ENCODE assay signal across 8 mouse cellular contexts in genomic region chr19:5653969-5654719, GRCm38 (mm10). TPM values are rescaled to one million over a fixed set of nuclear protein-coding genes. Genes with fewer than 3 reads are reported as not detected.
A peak's percentile ranks its signal among the peaks of the same experiment; 100 is the strongest.
DNase-seq lines count a peak whose midpoint lies in the region; ATAC-seq and TF ChIP-seq lines count a peak whose summit lies in the region.

No protein-coding gene starts in this region.

- H3K27ac ChIP-seq in kidney, embryonic 16.5 days (ENCODE audit: low read length), result no peak overlapping the region
- no peak overlapping the region for H3K27ac ChIP-seq in embryonic facial prominence, embryonic 11.5 days (replicated peaks; ENCODE audit: low read depth, low read length)
- no peak overlapping the region for H3K27ac ChIP-seq in kidney, postnatal 0 days
- H3K27ac ChIP-seq in midbrain, postnatal 0 days (ENCODE audit: low read depth, low read length), result no peak overlapping the region

- H3K9ac ChIP-seq in kidney, embryonic 16.5 days (replicated peaks; ENCODE audit: low read length), result peak overlapping the region; percentile 55
- H3K9ac ChIP-seq in embryonic facial prominence, embryonic 11.5 days (replicated peaks; ENCODE audit: low read length), result peak overlapping the region; percentile 33
- H3K9ac ChIP-seq in kidney, postnatal 0 days (ENCODE audit: low read depth, low read length), result peak overlapping the region; percentile 44
- H3K9ac ChIP-seq in midbrain, postnatal 0 days (replicated peaks; ENCODE audit: low read length, poor library complexity, severe bottlenecking), result peak overlapping the region; percentile 47

- 12% methylated on average over 62 of the region's 62 CpGs for WGBS in kidney, embryonic 16.5 days
- WGBS in embryonic facial prominence, embryonic 11.5 days, result 1% methylated on average over 61 of the region's 62 CpGs
- 19% methylated on average over 62 of the region's 62 CpGs for WGBS in kidney, postnatal 0 days
- 6% methylated on average over 62 of the region's 62 CpGs for WGBS in midbrain, postnatal 0 days

- TF ChIP-seq CTCF in kidney, postnatal 0 days (IDR thresholded peaks at IDR 0.05; ENCODE audit: low read depth), result no peak
- TF ChIP-seq CTCF in midbrain, postnatal 0 days (IDR thresholded peaks at IDR 0.05), result no peak

- H3K36me3 ChIP-seq in kidney, embryonic 16.5 days (ENCODE audit: insufficient read depth, low read length), result peaks cover 28% of the 10 kb centered on the region
- H3K36me3 ChIP-seq in embryonic facial prominence, embryonic 11.5 days (replicated peaks; ENCODE audit: control insufficient read depth, insufficient read depth, low read depth, low read length), result no peaks in the 10 kb centered on the region
- peaks cover 16% of the 10 kb centered on the region; the same call in 1 of the 2 replicates for H3K36me3 ChIP-seq in kidney, postnatal 0 days (ENCODE audit: insufficient read depth, low read length)
- H3K36me3 ChIP-seq in midbrain, postnatal 0 days (ENCODE audit: insufficient read depth, low read length), result peaks cover 7% of the 10 kb centered on the region

- peaks cover 23% of the 10 kb centered on the region for H3K4me1 ChIP-seq in kidney, embryonic 16.5 days (ENCODE audit: insufficient read depth, low read length)
- peaks cover 3% of the 10 kb centered on the region; the same call in 1 of the 2 replicates for H3K4me1 ChIP-seq in embryonic facial prominence, embryonic 11.5 days (ENCODE audit: control insufficient read depth, insufficient read depth, low read length)
- peaks cover 11% of the 10 kb centered on the region for H3K4me1 ChIP-seq in kidney, postnatal 0 days (replicated peaks; ENCODE audit: insufficient read depth, low read length)
- peaks cover 5% of the 10 kb centered on the region; the same call in 1 of the 2 replicates for H3K4me1 ChIP-seq in midbrain, postnatal 0 days (ENCODE audit: insufficient read depth, low read length)

- H3K4me3 ChIP-seq in kidney, embryonic 16.5 days (ENCODE audit: low read length), result peak overlapping the region; percentile 52
- peak overlapping the region; percentile 39 for H3K4me3 ChIP-seq in embryonic facial prominence, embryonic 11.5 days (ENCODE audit: low read depth, low read length)
- H3K4me3 ChIP-seq in kidney, postnatal 0 days (replicated peaks; ENCODE audit: low read depth, low read length), result peak overlapping the region; percentile 36
- H3K4me3 ChIP-seq in midbrain, postnatal 0 days (ENCODE audit: low read depth, low read length), result peak overlapping the region; percentile 43

- no peaks in the 10 kb centered on the region for H3K9me3 ChIP-seq in kidney, embryonic 16.5 days (ENCODE audit: low read length)
- no peaks in the 10 kb centered on the region for H3K9me3 ChIP-seq in embryonic facial prominence, embryonic 11.5 days (replicated peaks; ENCODE audit: control insufficient read depth, low read length)
- H3K9me3 ChIP-seq in kidney, postnatal 0 days (replicated peaks; ENCODE audit: low read length), result no peaks in the 10 kb centered on the region
- no peaks in the 10 kb centered on the region for H3K9me3 ChIP-seq in midbrain, postnatal 0 days (ENCODE audit: low read length)

- ATAC-seq in kidney, embryonic 16.5 days (ENCODE audit: low FRiP score, low TSS enrichment), result peak; percentile 52
- peak; percentile 32; the same call in 1 of the 2 replicates for ATAC-seq in embryonic facial prominence, embryonic 11.5 days (replicated peaks; ENCODE audit: insufficient number of reproducible peaks, low FRiP score, low TSS enrichment, low read depth)
- peak; percentile 70 for ATAC-seq in kidney, postnatal 0 days (replicated peaks; ENCODE audit: low FRiP score, low read depth)
- peak; percentile 34 for ATAC-seq in midbrain, postnatal 0 days (ENCODE audit: low FRiP score)
- no peak for ATAC-seq in activated CD4-positive, CD25-positive, alpha-beta regulatory T cell, adult 4 months

- peak overlapping the region; percentile 77 for H3K4me2 ChIP-seq in kidney, embryonic 16.5 days (replicated peaks; ENCODE audit: low read depth, low read length)
- H3K4me2 ChIP-seq in embryonic facial prominence, embryonic 11.5 days (ENCODE audit: low read depth, low read length), result peak overlapping the region; percentile 70
- peak overlapping the region; percentile 65 for H3K4me2 ChIP-seq in kidney, postnatal 0 days (ENCODE audit: low read length)
- peak overlapping the region; percentile 61 for H3K4me2 ChIP-seq in midbrain, postnatal 0 days (ENCODE audit: low read depth, low read length, poor library complexity, severe bottlenecking)

- no peaks in the 10 kb centered on the region for H3K27me3 ChIP-seq in kidney, embryonic 16.5 days (ENCODE audit: insufficient read depth, low read length)
- peaks cover 8% of the 10 kb centered on the region for H3K27me3 ChIP-seq in embryonic facial prominence, embryonic 11.5 days (ENCODE audit: control insufficient read depth, insufficient read depth, low read length)
- H3K27me3 ChIP-seq in kidney, postnatal 0 days (ENCODE audit: insufficient read depth, low read length), result no peaks in the 10 kb centered on the region
- peaks cover 13% of the 10 kb centered on the region; the same call in 1 of the 2 replicates for H3K27me3 ChIP-seq in midbrain, postnatal 0 days (ENCODE audit: insufficient read depth, low read length)

- no peak for DNase-seq in kidney, adult 9 months
- DNase-seq in embryonic facial prominence, embryonic 11.5 days (ENCODE audit: low spot score), result peak; percentile 77
- peak; percentile 36 for DNase-seq in kidney, postnatal 0 days (ENCODE audit: low spot score)
- DNase-seq in midbrain, postnatal 0 days (ENCODE audit: low spot score), result peak; percentile 44
- no peak for DNase-seq in urinary bladder, postnatal 4 days (ENCODE audit: low spot score in 2 of 2)
- DNase-seq in left cerebral cortex, postnatal 10 days (ENCODE audit: extremely low spot score in 1 of 2, low spot score in 2 of 2), result no peak

- intact Hi-C loops in left cerebral cortex, postnatal 10 days (cut with DNase I), result no loop called here

RNA-seq across cellular contexts. Expression of gene Sipa1, which starts 9.4 kb away (rescaled TPM):
- polyA plus RNA-seq in kidney, embryonic 16.5 days (2015; fragmentation: Nextera tagmentation; extraction: Ambion mirVana), result 37.1 and 39.6 TPM in 2 replicates
- polyA plus RNA-seq in embryonic facial prominence, embryonic 11.5 days (2014; fragmentation: Nextera tagmentation; extraction: Ambion mirVana), result 12.4 and 13.2 TPM in 2 replicates
- polyA plus RNA-seq in kidney, postnatal 0 days (2015; fragmentation: Nextera tagmentation; extraction: Ambion mirVana), result 22.5 and 26.2 TPM in 2 replicates
- 26.1 and 36.0 TPM in 2 replicates for total RNA-seq in midbrain, postnatal 0 days (2014; rRNA removed)
- polyA plus RNA-seq in midbrain, postnatal 0 days (2015; fragmentation: Nextera tagmentation; extraction: Ambion mirVana), result 18.1 and 19.9 TPM in 2 replicates
- polyA plus RNA-seq in activated CD4-positive, CD25-positive, alpha-beta regulatory T cell, adult 4 months (2017; shearing (Covaris generic)), result 10 to 100 TPM; 22.3 to 22.4 TPM
- 10 to 100 TPM; 24.6 to 26.5 TPM for total RNA-seq in left cerebral cortex, postnatal 10 days (2021)

RNA-seq across cellular contexts. Expression of gene Rela, which starts 16.9 kb away (rescaled TPM):
- 56.9 and 58.3 TPM in 2 replicates for polyA plus RNA-seq in kidney, embryonic 16.5 days (2015; fragmentation: Nextera tagmentation; extraction: Ambion mirVana)
- 37.0 and 39.1 TPM in 2 replicates for polyA plus RNA-seq in embryonic facial prominence, embryonic 11.5 days (2014; fragmentation: Nextera tagmentation; extraction: Ambion mirVana)
- 42.6 and 45.5 TPM in 2 replicates for polyA plus RNA-seq in kidney, postnatal 0 days (2015; fragmentation: Nextera tagmentation; extraction: Ambion mirVana)
- 30.3 and 34.8 TPM in 2 replicates for total RNA-seq in midbrain, postnatal 0 days (2014; rRNA removed)
- 30.8 and 31.8 TPM in 2 replicates for polyA plus RNA-seq in midbrain, postnatal 0 days (2015; fragmentation: Nextera tagmentation; extraction: Ambion mirVana)
- polyA plus RNA-seq in activated CD4-positive, CD25-positive, alpha-beta regulatory T cell, adult 4 months (2017; shearing (Covaris generic)), result 100 to 1,000 TPM in 1 of 2 experiments, 10 to 100 TPM in 1; 96.1 to 107 TPM
- total RNA-seq in left cerebral cortex, postnatal 10 days (2021), result 10 to 100 TPM; 21.3 to 21.9 TPM

RNA-seq across cellular contexts. Expression of gene Map3k11, which starts 34.4 kb away (rescaled TPM):
- polyA plus RNA-seq in kidney, embryonic 16.5 days (2015; fragmentation: Nextera tagmentation; extraction: Ambion mirVana), result 41.5 and 43.8 TPM in 2 replicates
- polyA plus RNA-seq in embryonic facial prominence, embryonic 11.5 days (2014; fragmentation: Nextera tagmentation; extraction: Ambion mirVana), result 13.1 and 14.6 TPM in 2 replicates
- 35.4 and 39.8 TPM in 2 replicates for polyA plus RNA-seq in kidney, postnatal 0 days (2015; fragmentation: Nextera tagmentation; extraction: Ambion mirVana)
- 18.3 and 24.0 TPM in 2 replicates for total RNA-seq in midbrain, postnatal 0 days (2014; rRNA removed)
- polyA plus RNA-seq in midbrain, postnatal 0 days (2015; fragmentation: Nextera tagmentation; extraction: Ambion mirVana), result 9.6 and 10.6 TPM in 2 replicates
- polyA plus RNA-seq in activated CD4-positive, CD25-positive, alpha-beta regulatory T cell, adult 4 months (2017; shearing (Covaris generic)), result 1 to 10 TPM; 7.8 to 9.2 TPM
- total RNA-seq in left cerebral cortex, postnatal 10 days (2021), result 10 to 100 TPM; 11.9 to 14.3 TPM

RNA-seq across cellular contexts. Expression of gene Pcnx3, which starts 34.6 kb away (rescaled TPM):
- polyA plus RNA-seq in kidney, embryonic 16.5 days (2015; fragmentation: Nextera tagmentation; extraction: Ambion mirVana), result 27.0 and 28.1 TPM in 2 replicates
- polyA plus RNA-seq in embryonic facial prominence, embryonic 11.5 days (2014; fragmentation: Nextera tagmentation; extraction: Ambion mirVana), result 17.5 and 22.0 TPM in 2 replicates
- 14.8 and 15.0 TPM in 2 replicates for polyA plus RNA-seq in kidney, postnatal 0 days (2015; fragmentation: Nextera tagmentation; extraction: Ambion mirVana)
- 95.5 and 103 TPM in 2 replicates for total RNA-seq in midbrain, postnatal 0 days (2014; rRNA removed)
- polyA plus RNA-seq in midbrain, postnatal 0 days (2015; fragmentation: Nextera tagmentation; extraction: Ambion mirVana), result 18.4 and 19.1 TPM in 2 replicates
- polyA plus RNA-seq in activated CD4-positive, CD25-positive, alpha-beta regulatory T cell, adult 4 months (2017; shearing (Covaris generic)), result 10 to 100 TPM; 20.6 to 21.7 TPM
- total RNA-seq in left cerebral cortex, postnatal 10 days (2021), result 10 to 100 TPM; 69.0 to 82.7 TPM

RNA-seq across cellular contexts. Expression of gene Kat5, which starts 44.1 kb away (rescaled TPM):
- 56.1 and 57.4 TPM in 2 replicates for polyA plus RNA-seq in kidney, embryonic 16.5 days (2015; fragmentation: Nextera tagmentation; extraction: Ambion mirVana)
- polyA plus RNA-seq in embryonic facial prominence, embryonic 11.5 days (2014; fragmentation: Nextera tagmentation; extraction: Ambion mirVana), result 28.9 and 32.2 TPM in 2 replicates
- polyA plus RNA-seq in kidney, postnatal 0 days (2015; fragmentation: Nextera tagmentation; extraction: Ambion mirVana), result 54.0 and 56.5 TPM in 2 replicates
- 126 and 150 TPM in 2 replicates for total RNA-seq in midbrain, postnatal 0 days (2014; rRNA removed)
- polyA plus RNA-seq in midbrain, postnatal 0 days (2015; fragmentation: Nextera tagmentation; extraction: Ambion mirVana), result 73.9 and 76.8 TPM in 2 replicates
- 10 to 100 TPM; 21.9 to 37.3 TPM for polyA plus RNA-seq in activated CD4-positive, CD25-positive, alpha-beta regulatory T cell, adult 4 months (2017; shearing (Covaris generic))
- total RNA-seq in left cerebral cortex, postnatal 10 days (2021), result 10 to 100 TPM; 70.9 to 79.7 TPM

Comparison
In these comparisons a context has a peak if more than half of its experiments do, and no peak if none do; other contexts are left out.
1. DNase-seq: peak in embryonic facial prominence, embryonic 11.5 days (single experiment), kidney, postnatal 0 days (single experiment) and midbrain, postnatal 0 days (single experiment); none in kidney, adult 9 months (single experiment), urinary bladder, postnatal 4 days (0 of 2) and left cerebral cortex, postnatal 10 days (0 of 2).
2. Peak in every context shown above with its lines, with median percentiles within 50 percentile points of each other: H3K4me2 ChIP-seq, H3K4me3 ChIP-seq and H3K9ac ChIP-seq.